Mouse (Mus musculus): ENCODE results near the gene Barhl1. TPM values are rescaled to one million over a fixed set of nuclear protein-coding genes. Genes with fewer than 3 reads are reported as not detected.

Gene Barhl1
- total RNA-seq, 2 experiments from 2014 or later, result 0.79 TPM; not detected in 1

GRCm38 (mm10) chr2:28912039-28912700 lies 4.3 kb downstream of the Barhl1 start:
- no peak for DNase-seq (ENCODE audit: low spot score in 2 of 2)

GRCm38 (mm10) chr2:28911331-28912038 lies 5.0 kb downstream of the Barhl1 start:
- DNase-seq (ENCODE audit: low spot score in 2 of 2), result no peak

GRCm38 (mm10) chr2:28910877-28911276 lies 5.6 kb downstream of the Barhl1 start:
- DNase-seq (ENCODE audit: low spot score in 2 of 2), result no peak

DNA sequence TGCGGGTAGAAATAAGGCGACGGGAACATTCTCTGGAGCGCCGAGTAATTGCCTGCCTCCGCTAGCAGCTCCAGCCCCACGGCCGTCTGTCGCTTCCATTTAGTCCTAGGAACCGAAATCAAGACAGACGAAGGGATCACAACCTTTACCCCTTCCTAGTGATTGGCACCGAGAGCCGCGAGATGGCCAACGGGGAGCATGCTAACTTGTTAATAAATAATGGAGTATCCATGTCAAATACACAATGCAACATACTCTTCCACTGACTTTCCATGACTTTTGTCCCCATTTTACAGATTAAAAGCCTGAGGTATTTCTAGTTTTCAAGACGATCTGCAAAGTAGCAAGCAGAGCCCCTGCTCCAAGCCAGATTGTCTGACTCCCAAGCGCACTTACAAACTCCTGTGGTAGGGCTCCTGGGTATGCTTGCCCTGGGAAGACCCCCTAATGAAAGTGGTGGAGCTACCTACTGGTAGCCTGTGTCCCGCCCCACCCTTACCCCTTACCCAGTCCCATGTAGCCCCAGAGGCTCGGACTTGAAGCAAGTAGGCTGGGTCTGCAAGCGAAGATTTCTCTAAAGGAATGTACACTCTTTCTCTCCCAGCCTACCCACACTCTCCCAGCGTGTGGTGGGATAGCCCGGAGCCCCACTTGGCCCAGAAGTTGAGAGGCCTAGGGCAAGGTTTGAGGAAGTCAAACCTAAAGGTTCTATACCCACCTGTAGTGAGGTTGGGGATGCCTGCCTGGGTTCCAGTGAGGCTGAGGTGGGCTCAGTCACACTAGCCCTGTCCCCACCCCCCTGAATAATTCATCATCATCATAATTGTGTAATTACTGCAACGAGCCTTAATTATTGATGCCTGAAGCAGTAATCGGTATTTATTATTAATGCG lies 6.4 kb downstream of the Barhl1 start:
- no peak for DNase-seq (ENCODE audit: low spot score in 2 of 2)

- DNase-seq (ENCODE audit: low spot score in 2 of 2), result no peak
Measured at GRCm38 (mm10) chr2:28909186-28909817, 7.2 kb downstream of the Barhl1 start.

DNA sequence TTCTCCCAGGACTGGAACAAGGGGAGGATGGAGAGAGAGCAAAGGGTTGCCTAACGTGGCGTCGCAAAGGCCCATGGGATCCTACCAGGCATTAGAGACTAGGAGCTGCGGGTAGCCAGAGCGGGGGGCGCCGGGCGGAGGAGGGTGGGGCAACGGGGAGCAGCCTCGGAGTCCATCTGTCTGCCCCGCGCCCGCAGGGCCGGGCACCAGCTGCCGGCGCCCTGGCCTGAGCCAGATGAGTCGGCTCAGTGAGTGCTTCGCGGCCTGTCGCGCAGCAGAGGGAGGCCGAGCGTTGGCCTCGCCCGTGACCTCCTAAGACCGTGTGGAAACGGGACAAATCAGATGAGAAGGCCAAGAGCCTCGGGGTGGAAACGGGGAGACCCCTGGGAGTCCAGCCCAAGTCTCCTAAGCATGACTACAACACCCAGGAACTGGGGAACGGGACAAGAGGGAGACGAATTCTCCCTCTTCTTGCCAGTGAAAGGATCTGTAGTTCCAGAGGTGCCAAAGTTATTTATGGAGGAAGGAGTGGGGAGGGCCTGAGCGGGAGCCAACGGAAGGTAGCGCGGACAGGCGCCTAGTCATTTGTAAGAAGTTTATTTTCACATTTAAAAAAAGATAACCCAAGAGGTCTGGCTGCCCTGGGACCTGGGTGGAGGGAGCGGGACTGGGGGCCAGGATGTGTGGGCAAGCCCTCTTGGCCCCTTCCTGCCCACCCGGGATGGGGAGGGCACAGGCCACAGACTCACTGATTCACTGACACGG lies 7.9 kb downstream of the Barhl1 start:
- DNase-seq (ENCODE audit: low spot score in 2 of 2), result no peak

DNA sequence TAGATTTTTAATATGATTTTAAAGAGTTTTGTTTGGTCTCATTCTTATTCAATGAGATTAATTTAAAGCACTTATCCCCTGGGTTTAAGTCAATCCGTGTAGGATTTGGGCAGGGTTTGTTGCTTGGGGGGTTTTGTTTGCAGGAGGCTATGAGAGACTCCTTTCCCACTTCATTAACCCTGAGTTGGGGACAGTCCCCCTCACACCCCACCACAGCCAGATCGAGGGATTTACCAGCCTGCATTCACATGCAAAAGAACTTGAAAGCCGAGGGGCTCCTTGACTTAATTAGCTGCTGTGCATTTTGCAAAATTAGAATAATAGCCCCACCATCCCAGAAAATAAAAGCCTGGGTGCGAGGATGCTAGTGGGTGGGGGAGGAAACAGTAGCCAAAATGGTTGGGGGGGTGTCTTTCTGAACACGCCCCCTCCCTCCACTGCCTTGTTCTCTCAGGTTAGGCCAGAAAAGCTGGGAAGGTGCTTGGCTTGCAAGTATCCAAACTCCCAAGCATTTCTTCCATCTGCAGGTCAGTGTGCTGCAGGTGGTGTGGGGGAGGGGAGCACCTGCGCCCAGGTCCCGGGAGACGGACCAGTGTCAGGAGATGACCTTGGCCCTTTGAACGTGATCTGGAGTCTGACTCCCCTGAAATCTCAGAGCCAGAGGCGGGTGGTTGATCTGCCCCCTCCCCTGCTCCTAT lies 8.6 kb downstream of the Barhl1 start:
- no peak for DNase-seq (ENCODE audit: low spot score in 2 of 2)

- DNase-seq (ENCODE audit: low spot score in 2 of 2), result no peak
Measured at GRCm38 (mm10) chr2:28905561-28905960, 10.9 kb downstream of the Barhl1 start.

DNA sequence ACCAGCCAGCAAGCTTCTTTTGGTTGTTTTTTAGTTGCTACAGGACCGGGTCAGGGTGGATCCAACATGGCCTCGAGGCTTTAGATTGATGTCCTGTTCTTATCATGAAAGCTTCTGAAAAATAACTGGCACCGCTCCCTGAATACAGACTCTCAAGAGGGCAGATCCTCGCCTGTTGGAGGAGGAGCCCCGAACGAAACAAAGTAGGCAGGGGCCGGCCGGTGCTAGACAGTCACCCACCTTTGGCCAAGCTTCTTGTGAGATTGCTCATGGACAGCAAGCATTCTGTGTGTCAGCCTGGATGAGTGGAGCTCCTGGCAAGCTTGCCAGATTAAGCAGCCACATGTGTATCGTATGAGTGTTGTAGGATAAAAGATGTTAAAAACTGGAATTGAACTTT lies 11.7 kb downstream of the Barhl1 start:
- no peak for DNase-seq (ENCODE audit: low spot score in 2 of 2)

GRCm38 (mm10) chr2:28903871-28904270 lies 12.6 kb downstream of the Barhl1 start:
- no peak for DNase-seq (ENCODE audit: low spot score in 2 of 2)

DNA sequence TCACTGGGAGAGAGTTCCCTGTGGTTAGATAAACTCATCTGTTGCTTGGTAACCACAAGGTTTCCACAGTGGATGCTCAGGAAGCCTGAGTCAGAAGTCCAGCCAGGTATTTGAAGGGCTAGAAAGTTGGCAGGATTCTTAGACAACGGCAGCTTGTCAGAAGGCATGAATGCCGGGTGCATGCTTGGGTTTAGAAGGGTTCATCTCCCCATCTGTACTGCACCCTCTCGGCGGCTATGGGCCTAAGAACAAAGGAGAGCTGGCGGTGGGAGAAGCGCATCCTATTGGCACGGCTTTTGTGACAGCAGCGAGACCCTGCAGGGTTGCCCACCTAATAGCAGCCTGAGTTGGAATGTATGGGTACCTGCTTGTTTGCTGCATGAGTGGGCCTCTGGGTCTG lies 14.2 kb downstream of the Barhl1 start:
- DNase-seq (ENCODE audit: low spot score in 2 of 2), result no peak

GRCm38 (mm10) chr2:28897340-28897899 lies 19.0 kb downstream of the Barhl1 start:
- no peak for DNase-seq (ENCODE audit: low spot score in 2 of 2)

DNA sequence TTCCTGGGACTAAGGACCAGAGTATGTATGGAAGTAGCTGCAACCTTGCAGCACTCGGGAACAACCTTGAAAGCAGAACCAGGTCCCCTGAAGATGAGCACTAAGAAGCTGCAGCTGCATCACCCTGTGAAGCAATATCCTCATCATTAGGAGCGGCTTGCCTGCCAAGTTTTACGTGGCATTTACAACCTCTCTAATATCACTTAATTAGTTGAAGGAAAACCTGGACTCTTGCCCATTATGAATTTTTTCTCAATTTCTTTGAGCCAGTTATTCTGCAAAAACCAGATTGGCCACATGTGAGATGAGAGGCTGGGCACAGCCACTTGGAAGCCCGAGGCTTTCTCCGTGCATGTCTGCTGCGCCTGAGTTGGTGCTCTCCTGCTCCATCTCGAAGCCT lies 20.6 kb downstream of the Barhl1 start:
- DNase-seq (ENCODE audit: low spot score in 2 of 2), result no peak

- no peak for DNase-seq (ENCODE audit: low spot score in 2 of 2)
Measured at GRCm38 (mm10) chr2:28893526-28893925, 22.9 kb downstream of the Barhl1 start.

DNA sequence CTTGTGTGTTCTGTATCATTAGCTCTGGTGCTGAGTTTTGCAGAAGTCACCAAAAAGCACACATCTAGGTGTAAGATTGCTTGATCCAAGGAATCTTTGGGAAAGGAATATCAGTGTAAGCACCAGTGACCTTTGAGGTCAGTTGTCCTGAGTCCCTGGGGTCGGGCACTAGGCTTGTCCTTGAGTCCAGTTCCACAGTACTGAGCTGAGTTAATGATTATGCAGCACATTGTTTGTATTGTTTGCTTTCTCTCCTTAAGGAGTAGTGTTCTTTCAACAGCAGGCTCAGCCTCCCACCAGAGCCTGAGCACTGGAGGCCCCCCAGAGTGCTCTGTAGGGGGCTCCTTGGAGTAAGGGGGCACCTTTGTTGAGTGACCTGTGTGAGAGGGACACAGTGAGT lies 23.7 kb downstream of the Barhl1 start:
- no peak for DNase-seq (ENCODE audit: low spot score in 2 of 2)

DNA sequence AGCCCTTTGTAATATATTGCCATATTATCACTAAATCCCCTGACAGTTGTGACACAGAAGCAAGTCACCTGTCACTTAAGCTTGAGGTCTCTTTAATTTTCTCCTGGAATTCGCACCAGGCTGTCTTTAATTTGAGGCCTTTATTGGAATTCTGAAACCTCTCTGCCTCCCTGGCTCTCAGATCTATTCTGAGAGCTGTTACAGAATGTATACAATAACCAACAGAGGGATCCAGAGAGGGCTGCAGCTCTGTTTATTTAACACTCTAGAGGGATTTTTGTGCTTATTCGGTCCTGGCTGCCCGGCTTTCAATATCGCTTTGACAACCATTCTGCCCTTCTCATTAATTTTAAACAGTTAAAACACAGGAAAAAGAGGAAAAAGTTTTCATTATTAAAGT lies 31.6 kb downstream of the Barhl1 start:
- no peak for DNase-seq (ENCODE audit: low spot score in 2 of 2)

- no peak for DNase-seq (ENCODE audit: low spot score in 2 of 2)
Measured at GRCm38 (mm10) chr2:28882826-28883485, 33.5 kb downstream of the Barhl1 start.

DNA sequence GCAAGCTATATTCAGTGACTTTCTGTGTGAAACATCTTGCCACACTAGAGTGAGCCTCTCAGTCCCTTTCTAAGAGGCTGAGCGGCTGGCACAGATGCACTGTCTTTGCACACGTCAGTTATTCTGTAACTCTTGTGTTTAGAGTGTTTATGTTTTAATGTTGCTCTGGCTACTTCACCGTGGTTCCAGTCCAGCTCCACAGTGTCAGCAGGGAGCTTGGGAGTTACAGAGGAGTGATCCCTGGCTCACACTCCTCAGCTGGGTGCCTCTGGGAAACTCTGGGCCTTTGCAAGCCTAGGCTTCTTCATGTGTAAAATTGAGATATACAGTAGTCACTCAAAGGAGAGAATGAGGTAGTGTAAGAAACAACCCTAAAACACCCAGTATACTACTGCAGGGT lies 34.4 kb downstream of the Barhl1 start:
- DNase-seq (ENCODE audit: low spot score in 2 of 2), result no peak

- no peak for DNase-seq (ENCODE audit: low spot score in 2 of 2)
Measured at GRCm38 (mm10) chr2:28881275-28881674, 35.2 kb downstream of the Barhl1 start.

Data from adrenal gland, postnatal 4 days (tissue).